Mouse (Mus musculus): Measurements from ENCODE around the gene Steap1.
A peak's percentile ranks its signal among the peaks of the same experiment; 100 is the strongest.

Steap1 gene

GRCm38 (mm10) chr5:5748866-5749682, at the start of gene Steap1:
TSS of gene Steap1 (minus strand) at chr5:5749326.
- no peak for DNase-seq (ENCODE audit: low read depth)

GRCm38 (mm10) chr5:5787106-5787505, 38.0 kb upstream of the Steap1 start:
- no peak for DNase-seq (ENCODE audit: low read depth)

GRCm38 (mm10) chr5:5756392-5757019, 7.4 kb upstream of the Steap1 start:
- no peak for DNase-seq (ENCODE audit: low read depth)

GRCm38 (mm10) chr5:5755039-5755438, 5.9 kb upstream of the Steap1 start:
- DNase-seq (ENCODE audit: low read depth), result peak; percentile 23

- peak; percentile 15 for DNase-seq (ENCODE audit: low read depth)
These were observed 671 bp upstream of the Steap1 start for GRCm38 (mm10) chr5:5749772-5750222.

GRCm38 (mm10) chr5:5734445-5734844, 14.7 kb downstream of the Steap1 start:
- no peak for DNase-seq (ENCODE audit: low read depth)

GRCm38 (mm10) chr5:5732858-5733257, 16.3 kb downstream of the Steap1 start:
- no peak for DNase-seq (ENCODE audit: low read depth)

GRCm38 (mm10) chr5:5732208-5732607, 16.9 kb downstream of the Steap1 start:
- DNase-seq (ENCODE audit: low read depth), result no peak

GRCm38 (mm10) chr5:5729904-5730303, 19.2 kb downstream of the Steap1 start:
- no peak for DNase-seq (ENCODE audit: low read depth)

- no peak for DNase-seq (ENCODE audit: low read depth)
These were observed 26.9 kb downstream of the Steap1 start for GRCm38 (mm10) chr5:5722217-5722616.

GRCm38 (mm10) chr5:5711032-5711431, 38.1 kb downstream of the Steap1 start:
- DNase-seq (ENCODE audit: low read depth), result no peak

GRCm38 (mm10) chr5:5707341-5708278, 41.5 kb downstream of the Steap1 start:
- no peak for DNase-seq (ENCODE audit: low read depth)

GRCm38 (mm10) chr5:5705019-5705418, 44.1 kb downstream of the Steap1 start:
- DNase-seq (ENCODE audit: low read depth), result no peak

GRCm38 (mm10) chr5:5700386-5700785, 48.7 kb downstream of the Steap1 start:
- no peak for DNase-seq (ENCODE audit: low read depth)

- DNase-seq (ENCODE audit: low read depth), result no peak
These were observed 50.3 kb downstream of the Steap1 start for GRCm38 (mm10) chr5:5698830-5699229.

- no peak for DNase-seq (ENCODE audit: low read depth)
These were observed 53.7 kb downstream of the Steap1 start for GRCm38 (mm10) chr5:5695401-5695942.

- no peak for DNase-seq (ENCODE audit: low read depth)
These were observed 55.0 kb downstream of the Steap1 start, which contains the start of gene Steap2 for GRCm38 (mm10) chr5:5693956-5694653. TSS of gene Steap2 (minus strand) at chr5:5694578.

GRCm38 (mm10) chr5:5693541-5693955, 55.6 kb downstream of the Steap1 start:
- no peak for DNase-seq (ENCODE audit: low read depth)

- DNase-seq (ENCODE audit: low read depth), result no peak
These were observed 56.9 kb downstream of the Steap1 start for GRCm38 (mm10) chr5:5692167-5692738.

- no peak for DNase-seq (ENCODE audit: low read depth)
These were observed 60.1 kb downstream of the Steap1 start for GRCm38 (mm10) chr5:5688945-5689540.
